Mouse (Mus musculus) kidney, postnatal 0 days (tissue): ENCODE data around the gene Pten. TPM values are rescaled to one million over a fixed set of nuclear protein-coding genes. Genes with fewer than 3 reads are reported as not detected.

Experiments
- ATAC-seq: fragments of 200-750 bp; cut with Nextera tagmentation; replicated peaks from 2 replicates; pipeline ENCODE4 v1.8.0; 2017; ENCODE audit warnings: low read depth, moderate number of reproducible peaks, moderate TSS enrichment, moderate library complexity; ENCODE audit not compliant: low FRiP score
- DNase-seq: peaks from one replicate; pipeline ENCODE4 v3.0.0-alpha.2; 2016; ENCODE audit warnings: low spot score
- H3K27ac ChIP-seq: fragments of 300-500 bp; sonication (generic); 2 replicates; pipeline ENCODE4 v1.5.1; 2014; ENCODE audit warnings: mild to moderate bottlenecking
- H3K27me3 ChIP-seq: fragments of 300-500 bp; sonication (generic); 2 replicates; pipeline ENCODE4 v1.6.1; 2014; ENCODE audit warnings: low read length, mixed read lengths; ENCODE audit not compliant: insufficient read depth
- H3K36me3 ChIP-seq: fragments of 300-500 bp; sonication (generic); 2 replicates; pipeline ENCODE4 v1.6.1; 2014; ENCODE audit warnings: low read length, mixed read lengths; ENCODE audit not compliant: insufficient read depth
- H3K4me1 ChIP-seq: fragments of 300-500 bp; sonication (generic); replicated peaks from 2 replicates; pipeline ENCODE4 v1.6.1; 2014; ENCODE audit warnings: antibody characterized with exemption, low read length, mixed read lengths; ENCODE audit not compliant: insufficient read depth
- H3K4me2 ChIP-seq: fragments of 300-500 bp; sonication (generic); 2 replicates; pipeline ENCODE4 v1.6.1; 2014; ENCODE audit warnings: mild to moderate bottlenecking, low read length, moderate library complexity, mixed read lengths
- H3K4me3 ChIP-seq: fragments of 300-500 bp; sonication (generic); replicated peaks from 2 replicates; pipeline ENCODE4 v1.5.1; 2014; ENCODE audit warnings: low read depth, low read length
- H3K9ac ChIP-seq: fragments of 300-500 bp; sonication (generic); 2 replicates; pipeline ENCODE4 v1.6.1; 2014; ENCODE audit warnings: low read depth, low read length
- H3K9me3 ChIP-seq: fragments of 300-500 bp; sonication (generic); replicated peaks from 2 replicates; pipeline ENCODE4 v1.6.1; 2016; ENCODE audit warnings: low read length, inconsistent platforms, mixed read lengths
- CTCF ChIP-seq: IDR thresholded peaks from 2 replicates; pipeline ENCODE4 v1.5.1; 2016; ENCODE audit warnings: antibody characterized with exemption, low read depth, mild to moderate bottlenecking, moderate library complexity
- WGBS: fragments of 180-500 bp; shearing (Covaris S2); extraction: QIAGEN DNeasy Blood & Tissue Kit; methylation state at CpG from one replicate; pipeline ENCODE4 v1.1.7; 2014; 5-methylcytosine and 5-hydroxymethylcytosine counted together
- polyA plus RNA-seq: library from polyadenylated mRNA; unstranded; fragments of >200 nt; fragmentation: Nextera tagmentation; extraction: Ambion mirVana; gene quantifications from 2 replicates; pipeline ENCODE4 v1.2.1, GENCODE M21; 2015

Gene Pten
- polyA plus RNA-seq, 1 experiment from 2014 or later: 9.2 TPM

DNA sequence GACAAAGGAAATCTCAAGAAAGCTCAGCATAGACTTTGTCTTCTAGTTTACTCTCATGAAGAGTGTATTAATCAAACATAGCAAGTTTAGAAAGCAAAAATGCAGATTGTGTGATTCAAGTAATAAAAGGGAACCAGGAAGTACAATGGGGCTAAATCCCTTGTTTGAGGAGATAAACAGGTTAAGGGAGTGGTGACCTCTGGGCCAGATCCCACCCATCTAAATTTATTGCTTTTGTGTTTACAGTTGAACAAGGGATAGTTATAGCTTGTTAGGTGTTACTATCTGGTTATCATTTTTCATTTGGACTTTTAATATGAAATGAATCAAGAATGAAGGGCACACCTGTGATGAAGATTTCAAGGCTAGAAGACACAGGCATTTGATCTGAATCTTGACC, 24.4 kb upstream of the Pten start:
- H3K9me3 ChIP-seq: no peaks in the 10 kb centered on the region
- H3K9ac ChIP-seq: no peak overlapping the region
- no peaks in the 10 kb centered on the region for H3K36me3 ChIP-seq
- no peak overlapping the region for H3K4me2 ChIP-seq
- H3K27ac ChIP-seq: no peak overlapping the region
- DNase-seq (no peak), ATAC-seq (no peak)
- no peaks in the 10 kb centered on the region for H3K27me3 ChIP-seq
- no peak overlapping the region for H3K4me3 ChIP-seq
- no peaks in the 10 kb centered on the region for H3K4me1 ChIP-seq
- no peak for TF ChIP-seq CTCF

DNA sequence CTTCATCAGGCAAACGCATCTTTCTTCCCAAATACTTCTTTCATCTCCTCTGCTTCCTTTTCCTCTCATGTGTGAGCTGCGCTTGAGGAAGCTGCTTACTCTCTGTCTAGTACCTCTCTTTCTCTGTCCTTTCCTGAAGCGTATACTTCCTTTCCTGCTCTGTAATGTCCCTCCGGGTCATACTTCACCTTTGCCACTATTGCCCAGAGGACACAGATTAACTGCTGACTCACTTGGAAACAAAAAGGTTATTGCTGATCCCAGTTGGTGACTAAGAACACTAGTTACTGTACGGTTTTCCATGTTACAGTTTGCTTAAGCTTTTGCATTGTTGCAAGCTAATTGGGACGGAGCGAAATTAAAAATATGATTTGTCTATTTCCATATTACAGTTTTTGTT, 19.5 kb upstream of the Pten start:
- no peak overlapping the region for H3K9ac ChIP-seq
- H3K9me3 ChIP-seq: no peaks in the 10 kb centered on the region
- ATAC-seq: no peak
- H3K4me3 ChIP-seq: no peak overlapping the region
- no peak overlapping the region for H3K27ac ChIP-seq
- 85% methylated on average over 7 of the region's 7 CpGs for WGBS
- no peak overlapping the region for H3K4me2 ChIP-seq
- no peaks in the 10 kb centered on the region for H3K36me3 ChIP-seq
- H3K27me3 ChIP-seq: no peaks in the 10 kb centered on the region
- no peak for DNase-seq
- no peaks in the 10 kb centered on the region for H3K4me1 ChIP-seq
- no peak for TF ChIP-seq CTCF

- no peaks in the 10 kb centered on the region for H3K9me3 ChIP-seq
- no peaks in the 10 kb centered on the region for H3K27me3 ChIP-seq
- ATAC-seq: no peak
These were observed 17.6 kb upstream of the Pten start, which contains the start of gene Atad1 for GRCm38 (mm10) chr19:32739686-32740085. Gene Atad1, minus strand, starts transcription at chr19:32739786.

DNA sequence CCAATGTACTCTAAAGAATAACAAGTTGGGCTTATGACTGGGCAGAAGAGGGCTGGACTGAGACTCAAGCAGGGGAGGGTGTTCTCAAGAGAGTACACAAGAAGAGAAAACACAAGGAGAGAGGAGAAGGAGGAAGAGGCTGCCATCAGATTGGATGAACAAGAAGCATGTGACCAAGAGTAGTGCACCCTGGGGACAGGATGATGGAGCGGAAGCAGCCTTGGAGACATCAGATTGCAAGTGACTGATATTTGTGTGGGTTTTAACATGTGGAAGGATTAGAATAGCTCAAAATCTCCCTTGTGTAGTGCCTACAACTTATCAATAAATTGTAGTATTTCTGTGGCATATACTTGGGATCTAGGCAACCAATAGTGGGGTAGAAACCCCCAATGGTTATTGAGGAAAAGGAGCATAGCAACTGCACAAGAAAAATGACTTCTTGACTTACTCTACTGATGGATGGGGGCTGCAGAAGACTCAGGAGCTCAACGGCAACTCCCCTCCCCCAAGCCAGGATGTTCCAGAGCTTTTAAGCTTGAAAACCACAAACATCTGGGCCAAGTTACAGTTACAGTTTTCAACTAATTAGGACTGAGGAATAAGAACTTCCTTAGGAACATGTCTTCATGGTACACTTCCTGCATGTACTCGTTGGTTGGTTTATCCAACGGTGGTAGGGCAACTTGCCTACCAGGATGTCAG, 16.5 kb upstream of the Pten start:
- Histone ChIP-seq H3K9me3 (no peaks in the 10 kb centered on the region), H3K27ac (no peak overlapping the region), H3K27me3 (no peaks in the 10 kb centered on the region), H3K9ac (no peak overlapping the region), H3K4me2 (no peak overlapping the region), H3K4me1 (no peaks in the 10 kb centered on the region), H3K4me3 (no peak overlapping the region), H3K36me3 (no peaks in the 10 kb centered on the region)
- DNase-seq: no peak
- no peak for TF ChIP-seq CTCF
- ATAC-seq: no peak
- WGBS: 78% methylated on average over 4 of the region's 4 CpGs

More at GRCm38 (mm10) chr19:32739686-32740085, 17.6 kb upstream of the Pten start, which contains the start of gene Atad1:
- no peak within 1 kb of the TSS for H3K4me3 ChIP-seq
- no peak within 1 kb of the TSS for H3K4me2 ChIP-seq
- no peak within 1 kb of the TSS for H3K9ac ChIP-seq
- DNase-seq: no peak
- H3K27ac ChIP-seq: no peak within 1 kb of the TSS
- 88% methylated on average over 4 of the region's 4 CpGs for WGBS
- no peaks in the 10 kb centered on the region for H3K4me1 ChIP-seq
- no peak for TF ChIP-seq CTCF
- no peaks in the 10 kb centered on the region for H3K36me3 ChIP-seq

DNA sequence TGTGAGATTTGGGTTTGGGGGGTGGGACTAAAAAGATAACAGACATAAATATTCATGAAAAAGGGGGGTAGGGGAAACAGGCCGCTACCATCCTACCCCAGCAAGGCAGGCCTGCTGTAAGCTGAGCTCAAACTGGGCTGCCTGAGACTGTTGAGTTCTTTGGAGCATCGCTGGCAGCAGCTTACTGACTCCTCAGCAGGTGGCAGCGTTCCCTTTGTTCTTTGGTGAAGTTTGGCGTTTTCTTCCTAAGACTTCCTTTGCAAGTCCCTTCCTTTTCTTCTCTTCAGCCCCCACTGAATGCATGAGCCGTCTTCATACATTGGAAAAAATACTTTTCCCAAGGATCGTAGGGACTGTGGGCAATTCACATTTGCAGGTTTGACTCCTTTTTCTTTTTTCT, 7.9 kb upstream of the Pten start:
- Histone ChIP-seq H3K36me3 (no peaks in the 10 kb centered on the region), H3K9me3 (no peaks in the 10 kb centered on the region), H3K27me3 (no peaks in the 10 kb centered on the region), H3K4me1 (no peaks in the 10 kb centered on the region), H3K27ac (no peak overlapping the region), H3K4me3 (no peak overlapping the region), H3K4me2 (no peak overlapping the region), H3K9ac (no peak overlapping the region)
- WGBS: 13% methylated on average over 6 of the region's 6 CpGs
- DNase-seq (peak; percentile 82), ATAC-seq (no peak)
- peak; percentile 65 for TF ChIP-seq CTCF

- H3K9me3 ChIP-seq: no peaks in the 10 kb centered on the region
- no peak overlapping the region for H3K27ac ChIP-seq
- no peak for ATAC-seq
- H3K36me3 ChIP-seq: no peaks in the 10 kb centered on the region
- no peak overlapping the region for H3K9ac ChIP-seq
- TF ChIP-seq CTCF: no peak
- H3K4me3 ChIP-seq: no peak overlapping the region
- no peaks in the 10 kb centered on the region for H3K4me1 ChIP-seq
- no peaks in the 10 kb centered on the region for H3K27me3 ChIP-seq
- WGBS: 93% methylated on average over 6 of the region's 6 CpGs
- no peak overlapping the region for H3K4me2 ChIP-seq
- no peak for DNase-seq
These were observed 4.9 kb upstream of the Pten start for GRCm38 (mm10) chr19:32752357-32752756.

GRCm38 (mm10) chr19:32753386-32753785, 3.9 kb upstream of the Pten start:
- H3K4me1 ChIP-seq: no peaks in the 10 kb centered on the region
- ATAC-seq (no peak), DNase-seq (no peak)
- no peak overlapping the region for H3K4me2 ChIP-seq
- H3K4me3 ChIP-seq: no peak overlapping the region
- H3K27me3 ChIP-seq: no peaks in the 10 kb centered on the region
- no peak overlapping the region for H3K9ac ChIP-seq
- 91% methylated on average over 3 of the region's 3 CpGs for WGBS
- TF ChIP-seq CTCF: no peak
- H3K27ac ChIP-seq: no peak overlapping the region
- no peaks in the 10 kb centered on the region for H3K9me3 ChIP-seq
- H3K36me3 ChIP-seq: no peaks in the 10 kb centered on the region
